Mouse (Mus musculus) lung, adult 2 months (tissue): ENCODE measurements around the gene Vmo1. TPM values are rescaled to one million over a fixed set of nuclear protein-coding genes. Genes with fewer than 3 reads are reported as not detected.

Source experiments
- DNase-seq: peaks from one replicate; pipeline ENCODE4 v3.0.0; 2022
- H3K4me1 ChIP-seq: fragments of 200-500 bp; 2 replicates; pipeline ENCODE4 v1.6.1; 2011; ENCODE audit warnings: low read length; ENCODE audit not compliant: control insufficient read depth, insufficient read depth
- H3K4me3 ChIP-seq: fragments of 200-500 bp; replicated peaks from 2 replicates; pipeline ENCODE3; 2011; ENCODE audit warnings: low read depth, mild to moderate bottlenecking, control low read depth, low read length; ENCODE audit errors: extremely low read depth
- CTCF ChIP-seq: fragments of 200-500 bp; IDR thresholded peaks from 2 replicates; pipeline ENCODE4 v1.5.1; 2011; ENCODE audit warnings: mild to moderate bottlenecking, low read length, control low read depth; ENCODE audit not compliant: insufficient read depth
- POLR2A ChIP-seq: fragments of 200-500 bp; IDR thresholded peaks from 2 replicates; pipeline ENCODE4 v1.6.1; 2011; ENCODE audit warnings: low read depth, mild to moderate bottlenecking, control low read depth, low read length, borderline replicate concordance; ENCODE audit errors: extremely low read depth
- WGBS: fragments of 180-500 bp; shearing (Covaris S2); methylation state at CpG from one replicate; pipeline ENCODE4 v1.1.7; 2018; 5-methylcytosine and 5-hydroxymethylcytosine counted together
- polyA plus RNA-seq: library from polyadenylated mRNA; depleted of rRNA; stranded (reverse); fragments of >200 nt; gene quantifications from 2 replicates; pipeline ENCODE4 v1.2.3, GENCODE M21; 2012

The Vmo1 gene
- polyA plus RNA-seq, 1 experiment = 0.20 TPM

DNA sequence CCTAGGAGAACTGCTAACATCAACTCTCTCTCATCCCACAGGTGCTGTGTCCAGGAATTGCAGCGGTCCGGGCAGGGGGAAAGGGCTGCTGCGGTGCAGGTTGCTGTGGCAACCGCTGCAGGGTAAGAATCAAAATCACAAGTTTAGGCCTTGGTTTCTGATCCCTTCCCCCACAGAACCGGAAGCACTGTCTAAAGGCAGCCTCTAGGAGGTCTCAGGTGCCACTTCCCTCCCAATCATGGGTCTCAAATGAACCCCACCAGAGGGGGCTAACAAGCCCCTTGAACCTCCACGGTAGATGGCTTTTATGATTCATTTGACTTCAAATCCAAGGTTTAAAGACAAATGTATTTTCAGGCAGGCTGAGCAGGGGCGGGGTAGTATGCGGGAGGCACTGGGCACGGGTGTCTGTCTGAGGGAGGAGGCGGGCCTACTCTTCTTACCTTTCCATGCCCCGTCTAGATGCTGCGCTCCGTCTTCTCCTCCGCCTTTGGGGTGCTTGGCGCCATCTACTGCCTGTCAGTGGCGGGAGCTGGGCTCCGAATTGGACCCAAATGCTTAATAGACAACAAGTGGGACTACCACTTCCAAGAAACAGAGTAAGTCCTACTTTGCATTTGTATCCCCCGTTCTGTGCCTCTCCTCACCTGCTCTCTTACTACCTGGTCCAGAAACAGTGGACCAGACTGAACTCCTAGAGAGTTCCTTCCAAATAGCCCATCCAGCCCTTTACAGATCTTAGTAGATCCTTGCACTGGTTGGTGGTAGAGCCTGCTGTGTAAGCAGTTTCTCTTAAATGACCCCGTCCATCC lies 4.5 kb downstream of the Vmo1 start:
- H3K4me3 ChIP-seq = no peak overlapping the region
- no peak for TF ChIP-seq POLR2A
- TF ChIP-seq CTCF = peak; percentile 65
- no peak for DNase-seq
- WGBS = 9% methylated on average over 19 of the region's 19 CpGs
- H3K4me1 ChIP-seq = peaks cover 2% of the 10 kb centered on the region; the same call in 1 of the 2 replicates

DNA sequence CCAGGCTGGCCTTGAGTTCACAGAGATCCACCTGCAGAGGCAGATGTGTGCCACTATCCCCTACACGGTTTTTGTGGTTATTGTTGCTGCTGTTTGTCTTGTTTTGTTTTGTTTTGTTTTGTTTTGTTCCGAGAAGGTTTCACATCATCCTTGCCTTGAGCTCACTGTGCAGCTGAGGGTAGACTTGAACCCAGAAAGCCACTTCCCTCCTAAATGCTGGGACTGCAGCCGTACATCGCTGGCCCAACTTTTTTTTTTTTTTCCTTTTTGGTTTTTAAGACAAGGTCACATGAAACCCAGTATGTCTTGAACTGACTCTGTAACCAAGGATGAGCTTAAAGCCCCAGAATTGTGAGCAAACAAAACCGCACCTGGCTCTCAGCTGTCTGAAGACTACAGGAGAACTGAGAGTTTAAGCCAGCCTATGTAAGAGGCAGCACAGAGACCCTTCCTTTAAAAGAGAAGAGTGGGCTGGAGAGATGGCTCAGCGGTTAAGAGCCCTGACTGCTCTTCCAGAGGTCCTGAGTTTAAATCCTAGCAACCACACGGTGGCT lies 7.4 kb downstream of the Vmo1 start:
- no peak overlapping the region for H3K4me3 ChIP-seq
- H3K4me1 ChIP-seq = peaks cover 2% of the 10 kb centered on the region; the same call in 1 of the 2 replicates
- WGBS = 68% methylated on average over 7 of the region's 7 CpGs
- DNase-seq = no peak
- TF ChIP-seq CTCF (no peak), POLR2A (no peak)

DNA sequence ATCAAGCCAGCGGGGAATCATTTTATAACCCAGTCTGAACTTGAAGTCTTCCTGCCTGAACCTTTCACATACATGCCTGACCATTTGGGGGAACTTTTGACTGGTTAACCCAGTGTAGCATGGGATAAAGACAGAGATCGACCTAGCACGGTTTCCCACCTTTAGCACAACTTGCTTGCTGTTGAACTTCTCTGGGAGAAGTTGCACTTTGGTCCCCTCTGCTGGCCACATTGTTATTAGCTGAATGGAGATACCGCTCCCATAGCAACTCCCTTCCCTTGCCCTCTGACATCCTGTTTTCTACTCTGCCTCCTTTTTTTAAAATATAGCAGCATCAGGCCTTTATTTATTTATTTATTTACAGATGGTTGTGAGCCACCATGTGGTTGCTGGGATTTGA lies 8.0 kb downstream of the Vmo1 start:
- 14% methylated on average over 4 of the region's 4 CpGs for WGBS
- Histone ChIP-seq H3K4me3 (no peak overlapping the region), H3K4me1 (peaks cover 2% of the 10 kb centered on the region; the same call in 1 of the 2 replicates)
- DNase-seq = peak; percentile 64
- TF ChIP-seq POLR2A = no peak
- peak; percentile 59 for TF ChIP-seq CTCF

- TF ChIP-seq POLR2A (no peak), CTCF (no peak)
- peaks cover 2% of the 10 kb centered on the region; the same call in 1 of the 2 replicates for H3K4me1 ChIP-seq
- WGBS = 46% methylated on average over 9 of the region's 9 CpGs
- H3K4me3 ChIP-seq = no peak within 1 kb of the TSS
- no peak for DNase-seq
These were observed 9.4 kb downstream of the Vmo1 start, which contains the start of gene Tm4sf5 for GRCm38 (mm10) chr11:70504970-70505369. Tm4sf5 (plus strand) TSS chr11:70505244.

DNA sequence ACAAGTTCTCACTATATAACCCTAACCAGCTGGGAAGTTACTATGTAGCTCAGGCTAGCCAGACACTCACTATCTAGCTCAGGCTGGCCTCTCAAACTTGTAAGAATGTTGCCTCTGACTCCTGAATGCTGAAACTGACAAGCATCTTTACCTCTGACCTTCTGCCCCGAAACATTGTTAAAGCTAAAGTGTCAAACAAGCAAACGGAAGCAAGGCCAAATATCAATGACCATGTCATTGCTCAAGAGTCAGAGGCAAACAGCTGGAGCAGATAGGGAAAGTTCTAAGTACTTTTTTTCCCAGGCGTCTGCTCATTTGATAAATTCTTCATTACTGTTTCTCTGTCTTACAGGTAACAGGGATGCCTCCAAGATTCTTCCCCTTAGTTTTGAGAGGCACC lies 12.4 kb downstream of the Vmo1 start:
- WGBS = 44% methylated on average over 3 of the region's 3 CpGs
- no peak for TF ChIP-seq POLR2A
- TF ChIP-seq CTCF = no peak
- H3K4me1 ChIP-seq = peaks cover 2% of the 10 kb centered on the region; the same call in 1 of the 2 replicates
- no peak overlapping the region for H3K4me3 ChIP-seq
- DNase-seq = no peak

DNA sequence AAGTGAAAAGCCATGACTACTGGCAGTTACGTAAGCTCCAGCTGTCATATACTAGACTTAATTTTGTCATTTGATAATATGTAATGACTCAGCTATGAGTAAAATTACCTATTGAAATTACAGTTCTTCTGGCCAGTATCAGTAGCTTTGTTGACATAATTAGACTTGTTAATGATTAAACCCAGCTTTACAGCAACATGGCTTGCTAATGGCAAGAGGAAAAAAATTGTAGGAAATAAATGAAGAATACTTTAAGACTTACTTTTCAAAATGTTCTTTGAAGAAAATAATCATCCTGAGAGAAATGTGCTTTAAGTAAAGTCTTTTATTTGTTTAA lies 14.0 kb downstream of the Vmo1 start:
- H3K4me1 ChIP-seq = no peaks in the 10 kb centered on the region
- DNase-seq = no peak
- WGBS = 75% methylated on average over 1 of the region's 1 CpGs
- no peak overlapping the region for H3K4me3 ChIP-seq
- no peak for TF ChIP-seq POLR2A

GRCm38 (mm10) chr11:70499566-70500475 lies 14.6 kb downstream of the Vmo1 start:
- WGBS = 57% methylated on average over 14 of the region's 14 CpGs
- TF ChIP-seq POLR2A = no peak
- TF ChIP-seq CTCF = peak; percentile 12; the same call in 1 of the 2 replicates
- H3K4me3 ChIP-seq = no peak overlapping the region
- no peaks in the 10 kb centered on the region for H3K4me1 ChIP-seq
- no peak for DNase-seq

DNA sequence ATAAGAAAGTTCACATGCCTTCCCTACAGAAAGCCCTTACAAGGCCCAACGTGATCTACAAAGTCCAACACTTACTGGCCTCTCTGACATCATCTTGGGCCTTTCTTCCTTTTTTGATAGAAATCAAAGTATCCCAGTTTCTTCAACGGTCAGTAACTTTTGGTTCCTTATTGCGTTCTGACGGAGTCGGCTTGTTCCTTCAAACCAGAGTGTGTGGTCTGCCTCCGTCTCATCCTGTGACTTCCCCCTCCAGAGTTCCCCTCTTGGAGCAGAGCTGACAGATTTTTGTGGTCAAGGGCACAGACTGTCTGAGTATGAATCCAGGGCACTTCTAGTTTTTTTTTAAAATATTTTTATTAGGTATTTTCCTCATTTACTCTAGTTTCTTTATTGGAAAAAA lies 24.7 kb downstream of the Vmo1 start:
- TF ChIP-seq POLR2A = no peak
- no peak for TF ChIP-seq CTCF
- WGBS = 67% methylated on average over 6 of the region's 6 CpGs

DNA sequence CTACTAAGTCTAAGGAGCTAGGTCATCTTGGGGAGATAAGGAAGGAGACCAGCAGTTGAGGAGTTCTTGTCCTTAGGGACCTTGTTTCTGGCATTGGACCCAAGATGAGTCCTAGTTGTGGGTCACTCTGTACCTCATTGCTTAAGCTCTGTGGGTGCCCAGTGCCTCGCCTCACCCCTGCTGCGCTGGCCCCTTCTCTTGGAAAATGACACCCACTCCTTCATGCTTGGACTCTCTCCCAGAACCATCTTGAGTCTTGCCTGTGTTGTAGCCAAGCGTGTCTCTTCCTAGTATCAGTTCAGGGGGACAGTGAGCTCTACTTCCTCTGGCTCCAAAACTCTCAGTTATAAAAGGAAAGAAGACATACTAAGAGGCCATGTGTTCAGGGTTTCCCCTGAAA lies 25.3 kb downstream of the Vmo1 start:
- Histone ChIP-seq H3K4me3 (no peak overlapping the region), H3K4me1 (no peaks in the 10 kb centered on the region)
- TF ChIP-seq POLR2A = no peak
- no peak for TF ChIP-seq CTCF
- DNase-seq = no peak
- 70% methylated on average over 3 of the region's 3 CpGs for WGBS

More for the DNA sequence above, 24.7 kb downstream of the Vmo1 start:
- no peak for DNase-seq
- no peaks in the 10 kb centered on the region for H3K4me1 ChIP-seq
- no peak overlapping the region for H3K4me3 ChIP-seq
